Mouse (Mus musculus): Measurements from ENCODE around the gene Tmem17. TPM values are rescaled to one million over a fixed set of nuclear protein-coding genes. Genes with fewer than 3 reads are reported as not detected.
A peak's percentile ranks its signal among the peaks of the same experiment; 100 is the strongest.

Gene Tmem17
- polyA plus RNA-seq, 1 experiment from 2014 or later, result 18.3 TPM

DNA sequence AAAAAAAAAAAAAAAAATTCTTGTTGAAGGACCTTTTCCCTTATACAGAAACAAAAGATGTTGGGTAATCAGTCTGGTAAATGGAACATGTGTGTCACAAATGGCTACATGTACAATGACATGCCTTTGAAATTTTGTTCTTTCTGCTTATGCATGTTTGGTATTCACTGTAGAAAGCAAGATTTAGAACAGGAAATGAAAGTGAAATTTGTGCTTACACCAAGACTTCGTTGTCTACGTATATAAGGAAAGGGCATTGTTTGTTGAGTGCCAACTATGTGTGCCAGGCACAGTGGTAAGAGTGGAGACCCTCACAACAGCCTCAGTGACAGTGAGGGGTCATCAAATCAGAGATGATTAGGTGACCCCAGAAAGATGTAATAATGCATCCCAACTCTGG, 3.2 kb downstream of the Tmem17 start:
- Histone ChIP-seq H3K9ac (no peak overlapping the region), H3K9me3 (no peaks in the 10 kb centered on the region), H3K4me3 (no peak overlapping the region), H3K4me2 (no peak overlapping the region), H3K27me3 (no peaks in the 10 kb centered on the region), H3K4me1 (0 out of 2 replicates have a peak, but pooled peaks cover 2% of the 10 kb centered on the region), H3K27ac (no peak overlapping the region), H3K36me3 (peaks cover 8% of the 10 kb centered on the region; the same call in 1 of the 2 replicates)
- 87% methylated on average over 2 of the region's 2 CpGs for WGBS
- ATAC-seq (ENCODE audit: borderline replicate concordance, extremely low read depth, low FRiP score, low TSS enrichment), result no peak

DNA sequence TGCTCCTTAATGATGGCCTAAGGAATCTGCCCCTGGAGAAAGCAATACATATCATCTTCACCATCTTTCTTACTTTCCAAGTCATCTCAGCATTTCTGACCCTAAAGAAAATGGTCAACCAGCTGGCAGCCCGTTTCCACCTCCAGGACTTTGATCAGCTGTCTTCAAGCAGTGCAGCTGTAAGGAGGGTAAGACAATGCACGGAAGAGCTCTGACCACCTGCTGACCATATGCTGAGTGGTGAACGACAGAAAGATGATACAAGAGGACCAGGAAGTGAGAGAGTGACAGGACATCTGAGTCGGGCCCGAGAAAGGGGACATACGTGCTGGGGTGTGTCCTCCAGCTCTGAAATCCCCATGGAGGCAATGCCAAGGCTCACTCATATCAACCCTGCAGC, 6.6 kb downstream of the Tmem17 start:
- Histone ChIP-seq H3K27me3 (no peaks in the 10 kb centered on the region), H3K9ac (no peak overlapping the region), H3K9me3 (no peaks in the 10 kb centered on the region), H3K4me3 (no peak overlapping the region), H3K4me1 (no peaks in the 10 kb centered on the region), H3K4me2 (no peak overlapping the region), H3K36me3 (peaks cover 12% of the 10 kb centered on the region; the same call in 1 of the 2 replicates), H3K27ac (no peak overlapping the region)
- no peak for ATAC-seq (ENCODE audit: borderline replicate concordance, extremely low read depth, low FRiP score, low TSS enrichment)
- 78% methylated on average over 6 of the region's 6 CpGs for WGBS

DNA sequence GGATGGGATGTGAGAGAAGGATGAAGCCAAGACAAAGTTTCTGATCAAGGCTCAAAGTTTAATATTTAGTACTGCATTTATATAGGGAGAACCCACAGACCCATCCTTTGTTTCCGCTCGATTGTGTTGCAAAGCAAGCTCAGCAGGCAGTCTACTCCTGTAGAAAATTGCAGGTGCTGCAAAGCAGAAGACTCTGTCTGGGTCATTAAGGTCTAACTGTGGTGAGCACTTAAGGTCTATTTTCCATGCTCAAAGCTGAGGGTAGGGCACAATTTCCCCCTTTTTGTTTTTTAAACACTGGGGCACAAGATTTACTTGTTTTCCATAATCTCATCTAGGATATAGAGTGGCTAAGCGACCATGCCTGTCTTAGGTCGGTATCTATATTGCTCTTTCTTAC, 8.4 kb downstream of the Tmem17 start:
- no peak overlapping the region for H3K4me2 ChIP-seq
- H3K27me3 ChIP-seq, result no peaks in the 10 kb centered on the region
- no peaks in the 10 kb centered on the region for H3K9me3 ChIP-seq
- ATAC-seq (ENCODE audit: borderline replicate concordance, extremely low read depth, low FRiP score, low TSS enrichment), result no peak
- H3K9ac ChIP-seq, result no peak overlapping the region
- H3K4me1 ChIP-seq, result no peaks in the 10 kb centered on the region
- 96% methylated on average over 4 of the region's 4 CpGs for WGBS
- H3K36me3 ChIP-seq, result peaks cover 12% of the 10 kb centered on the region; the same call in 1 of the 2 replicates
- no peak overlapping the region for H3K27ac ChIP-seq
- no peak overlapping the region for H3K4me3 ChIP-seq

DNA sequence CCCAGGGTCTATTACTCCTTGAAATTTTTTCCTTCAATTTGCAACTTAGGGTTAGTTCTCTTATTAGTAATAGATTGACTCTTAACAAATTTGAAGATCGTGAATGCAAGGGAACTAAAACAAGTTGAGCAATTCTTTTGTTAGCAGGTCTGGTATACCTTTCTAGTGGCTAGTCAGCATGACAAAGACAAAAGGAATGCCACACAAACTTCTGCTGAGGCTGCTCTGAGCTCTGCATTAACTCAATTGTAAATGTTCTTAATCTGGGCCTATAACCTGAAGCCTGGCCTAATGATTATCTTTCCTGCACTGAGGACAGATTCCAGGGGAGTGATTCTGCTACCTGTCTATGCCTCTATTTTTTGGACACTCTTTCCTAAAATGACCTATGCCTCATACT, 12.7 kb downstream of the Tmem17 start:
- ATAC-seq (ENCODE audit: borderline replicate concordance, extremely low read depth, low FRiP score, low TSS enrichment), result no peak
- Histone ChIP-seq H3K27me3 (no peaks in the 10 kb centered on the region), H3K9ac (no peak overlapping the region), H3K27ac (no peak overlapping the region), H3K9me3 (no peaks in the 10 kb centered on the region; the same call in 1 of the 2 replicates), H3K36me3 (peaks cover 3% of the 10 kb centered on the region; the same call in 1 of the 2 replicates), H3K4me1 (no peaks in the 10 kb centered on the region), H3K4me2 (no peak overlapping the region), H3K4me3 (no peak overlapping the region)
- 90% methylated on average over 1 of the region's 1 CpGs for WGBS

DNA sequence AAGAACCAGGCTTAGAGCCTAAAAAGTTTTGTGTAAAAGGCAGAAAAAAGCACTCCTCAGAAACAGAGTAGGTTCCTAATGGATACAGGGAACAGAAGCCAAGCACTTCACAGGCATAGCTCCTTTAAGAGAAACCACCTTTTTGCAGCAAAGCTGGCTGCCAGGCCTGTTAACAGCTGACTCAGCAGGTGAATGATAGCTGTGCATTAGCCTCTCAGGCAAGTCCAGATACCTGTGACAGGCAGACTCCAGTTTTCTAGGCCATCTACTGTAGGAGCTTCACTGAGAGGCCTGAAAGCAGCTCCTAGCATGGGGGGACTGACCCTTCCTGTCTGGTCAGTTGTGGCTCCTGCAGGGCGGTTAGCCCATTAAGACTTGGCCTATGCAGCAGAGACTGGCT, 28.7 kb downstream of the Tmem17 start:
- ATAC-seq (ENCODE audit: borderline replicate concordance, extremely low read depth, low FRiP score, low TSS enrichment), result no peak
- H3K36me3 ChIP-seq, result no peaks in the 10 kb centered on the region
- no peak overlapping the region for H3K4me3 ChIP-seq
- H3K27me3 ChIP-seq, result no peaks in the 10 kb centered on the region
- no peak overlapping the region for H3K9ac ChIP-seq
- H3K4me1 ChIP-seq, result no peaks in the 10 kb centered on the region
- H3K27ac ChIP-seq, result no peak overlapping the region
- 38% methylated on average over 1 of the region's 1 CpGs for WGBS
- H3K9me3 ChIP-seq, result no peaks in the 10 kb centered on the region
- H3K4me2 ChIP-seq, result no peak overlapping the region

DNA sequence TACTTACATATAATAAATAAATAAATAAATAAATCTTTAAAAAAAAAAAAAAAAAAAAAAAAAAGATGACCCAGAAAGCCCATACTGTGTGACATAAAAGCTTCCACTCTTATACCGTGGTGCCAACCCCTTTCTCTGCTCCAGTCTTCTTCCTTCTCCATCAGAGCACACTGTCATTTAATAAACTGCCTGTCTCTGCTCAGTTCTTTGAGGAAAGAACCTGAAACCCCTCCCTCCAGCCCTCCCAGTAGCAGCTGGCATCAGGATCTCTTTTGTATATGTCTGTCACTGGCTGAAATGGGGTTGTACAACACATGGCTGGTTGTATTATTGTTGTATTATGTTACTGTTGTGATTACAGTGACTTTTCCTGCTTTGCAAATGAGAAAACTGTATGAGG, 48.2 kb downstream of the Tmem17 start:
- H3K4me1 ChIP-seq, result peaks cover 13% of the 10 kb centered on the region
- H3K9me3 ChIP-seq, result no peaks in the 10 kb centered on the region
- H3K4me2 ChIP-seq, result no peak overlapping the region
- no peak overlapping the region for H3K4me3 ChIP-seq
- WGBS, result 69% methylated on average over 1 of the region's 1 CpGs
- H3K27ac ChIP-seq, result no peak overlapping the region
- H3K36me3 ChIP-seq, result no peaks in the 10 kb centered on the region
- no peaks in the 10 kb centered on the region for H3K27me3 ChIP-seq
- no peak overlapping the region for H3K9ac ChIP-seq
- no peak for ATAC-seq (ENCODE audit: borderline replicate concordance, extremely low read depth, low FRiP score, low TSS enrichment)

DNA sequence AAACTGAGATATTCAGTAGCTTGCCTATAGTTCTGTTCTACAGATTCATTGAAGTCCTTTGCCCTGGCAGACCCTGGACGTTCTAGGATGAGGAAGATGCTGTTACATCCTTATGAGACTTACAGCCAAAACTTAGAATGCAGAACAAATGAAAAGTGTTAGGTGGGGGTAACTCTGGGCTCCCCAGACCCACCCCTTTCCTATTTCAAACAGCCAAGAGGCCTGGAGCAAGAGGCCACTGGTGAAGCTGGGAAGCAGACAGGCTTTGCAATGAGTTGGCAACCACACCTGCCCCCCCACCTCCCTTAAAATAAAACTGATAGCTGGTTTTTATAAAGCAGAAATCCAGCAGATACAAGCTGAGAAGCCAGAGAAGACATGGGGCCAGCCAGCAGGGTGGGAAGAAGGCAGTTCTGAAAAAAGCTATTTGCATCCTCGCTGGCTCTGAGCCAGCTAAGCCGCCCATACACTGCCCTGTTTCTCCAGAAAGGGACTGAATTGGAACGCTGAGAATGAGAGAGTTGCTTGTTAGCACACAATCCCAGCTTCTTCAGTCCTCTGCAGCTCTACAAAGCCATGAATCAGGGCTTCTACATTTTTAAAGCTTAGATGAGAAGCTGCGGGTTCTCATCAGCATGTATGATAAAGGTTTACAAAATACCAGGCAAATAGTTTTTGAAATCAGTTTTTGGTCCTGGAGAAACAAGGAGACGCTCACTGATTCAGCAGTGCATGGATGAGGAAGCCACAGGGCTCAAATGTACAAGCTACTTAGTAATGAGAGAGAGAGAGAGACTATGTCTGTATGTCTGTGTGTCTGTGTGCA, 48.8 kb downstream of the Tmem17 start:
- no peaks in the 10 kb centered on the region for H3K9me3 ChIP-seq
- no peaks in the 10 kb centered on the region for H3K36me3 ChIP-seq
- H3K4me2 ChIP-seq, result no peak overlapping the region
- WGBS, result 26% methylated on average over 6 of the region's 6 CpGs
- H3K4me1 ChIP-seq, result peaks cover 13% of the 10 kb centered on the region
- peak; percentile 75; the same call in 1 of the 2 replicates for ATAC-seq (ENCODE audit: borderline replicate concordance, extremely low read depth, low FRiP score, low TSS enrichment)
- no peak overlapping the region for H3K4me3 ChIP-seq
- H3K9ac ChIP-seq, result no peak overlapping the region
- no peaks in the 10 kb centered on the region for H3K27me3 ChIP-seq
- peak overlapping the region; percentile 8; the same call in 1 of the 2 replicates for H3K27ac ChIP-seq

DNA sequence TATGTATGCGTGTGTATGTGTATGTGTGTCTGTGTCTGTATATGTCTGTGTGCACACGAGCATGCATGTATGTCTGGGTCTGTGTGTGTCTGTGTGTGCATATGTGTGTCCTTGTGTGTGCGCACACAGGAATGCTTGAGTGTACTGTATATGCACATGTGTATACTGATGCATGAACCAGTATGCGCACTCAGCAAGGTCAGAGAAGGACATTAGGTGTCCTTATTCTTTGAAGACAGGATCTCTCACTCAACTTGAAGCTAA, 49.4 kb downstream of the Tmem17 start:
- Histone ChIP-seq H3K27ac (no peak overlapping the region), H3K9me3 (no peaks in the 10 kb centered on the region), H3K4me1 (peaks cover 13% of the 10 kb centered on the region), H3K36me3 (no peaks in the 10 kb centered on the region), H3K27me3 (no peaks in the 10 kb centered on the region), H3K9ac (no peak overlapping the region), H3K4me3 (no peak overlapping the region), H3K4me2 (no peak overlapping the region)
- 91% methylated on average over 4 of the region's 4 CpGs for WGBS
- ATAC-seq (ENCODE audit: borderline replicate concordance, extremely low read depth, low FRiP score, low TSS enrichment), result no peak

DNA sequence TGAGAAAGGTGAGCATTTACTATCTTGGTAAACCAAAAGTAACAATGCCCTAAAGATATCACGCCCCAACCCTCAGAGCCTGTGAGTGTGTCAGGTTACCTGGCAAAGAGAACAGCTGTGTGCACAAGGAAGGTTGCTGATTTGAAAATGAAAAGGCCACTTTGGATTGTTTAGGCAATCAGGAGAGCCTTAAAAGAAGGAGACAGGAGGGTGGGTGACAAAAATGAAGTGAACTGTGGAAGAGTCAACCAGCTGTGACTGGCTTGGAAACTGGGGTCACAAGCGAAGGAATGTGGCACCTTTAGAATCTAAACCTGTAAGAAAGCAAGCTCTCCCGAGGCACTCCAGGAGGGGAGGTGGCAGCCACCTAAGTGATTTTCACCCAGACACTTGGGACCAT, 51.8 kb downstream of the Tmem17 start:
- Histone ChIP-seq H3K9ac (no peak overlapping the region), H3K27me3 (no peaks in the 10 kb centered on the region), H3K9me3 (no peaks in the 10 kb centered on the region), H3K4me1 (peaks cover 13% of the 10 kb centered on the region), H3K36me3 (no peaks in the 10 kb centered on the region), H3K4me3 (no peak overlapping the region), H3K4me2 (no peak overlapping the region), H3K27ac (no peak overlapping the region)
- ATAC-seq (ENCODE audit: borderline replicate concordance, extremely low read depth, low FRiP score, low TSS enrichment), result no peak
- WGBS, result 51% methylated on average over 3 of the region's 3 CpGs

DNA sequence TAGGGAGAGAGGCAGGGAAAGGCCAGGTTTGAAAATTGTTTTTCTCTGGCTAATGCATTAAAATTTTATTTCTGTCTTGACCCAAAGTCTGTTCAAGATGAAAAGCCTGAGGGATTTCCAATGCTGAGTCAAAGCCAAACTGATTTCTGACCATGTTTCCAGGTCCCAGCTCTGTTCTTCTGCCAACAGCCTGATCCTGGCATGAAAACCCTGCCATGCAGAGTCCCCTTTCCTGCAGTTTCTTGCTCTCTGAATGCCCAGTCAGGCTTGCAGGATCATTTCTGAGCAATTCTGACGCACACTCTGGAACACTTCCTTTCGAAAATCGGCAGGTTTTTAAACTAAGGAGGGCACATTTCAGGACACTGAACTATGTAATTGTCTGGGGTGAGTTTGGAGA, 52.8 kb downstream of the Tmem17 start:
- 84% methylated on average over 3 of the region's 3 CpGs for WGBS
- no peak overlapping the region for H3K27ac ChIP-seq

More for the DNA sequence above, 52.8 kb downstream of the Tmem17 start:
- Histone ChIP-seq H3K4me2 (no peak overlapping the region), H3K4me3 (no peak overlapping the region), H3K4me1 (peaks cover 13% of the 10 kb centered on the region), H3K9me3 (no peaks in the 10 kb centered on the region), H3K9ac (no peak overlapping the region), H3K27me3 (no peaks in the 10 kb centered on the region), H3K36me3 (no peaks in the 10 kb centered on the region)
- ATAC-seq (ENCODE audit: borderline replicate concordance, extremely low read depth, low FRiP score, low TSS enrichment), result no peak
